Mouse (Mus musculus) MEL (cell line): ENCODE measurements at regions not wholly inside any gene's neighbourhood (a gene's known extent, or its start where the extent isn't known, plus 50 kb on each side); places are given as distances from the start of the nearest gene placed in this dataset.

ENCODE experiments used
- DNase-seq: peaks from one replicate; pipeline ENCODE4 v3.0.0; 2011; ENCODE audit warnings: low read depth, low spot score
- H3K27ac ChIP-seq: 2 replicates; pipeline ENCODE4 v1.5.1; 2012; ENCODE audit warnings: low read depth, mild to moderate bottlenecking, control low read depth, low read length, moderate library complexity; ENCODE audit not compliant: control insufficient read depth
- H3K27me3 ChIP-seq, 2 experiments: fragments of 150-350 bp in 1 of 2; sonication (generic) in 1 of 2; 2 replicates each; pipeline ENCODE4 v1.6.1; 2012; ENCODE audit warnings: low read length in 2 of 2, mild to moderate bottlenecking in 2 of 2, improper control_type of control experiment in 1 of 2, moderate library complexity in 1 of 2; ENCODE audit not compliant: insufficient read depth in 2 of 2, control insufficient read depth in 1 of 2
- H3K36me3 ChIP-seq, 2 experiments: 2 replicates each; pipeline ENCODE4 v1.6.1; 2012 to 2014; ENCODE audit warnings: low read length in 2 of 2, improper control_type of control experiment in 1 of 2, inconsistent platforms in 1 of 2, mild to moderate bottlenecking in 1 of 2; ENCODE audit not compliant: insufficient read depth in 2 of 2, control insufficient read depth in 1 of 2
- H3K4me1 ChIP-seq, 2 experiments: fragments of 150-350 bp in 1 of 2; sonication (generic) in 1 of 2; 2 replicates each; pipeline ENCODE4 v1.6.1; 2012; ENCODE audit warnings: low read length in 2 of 2, improper control_type of control experiment in 1 of 2, mild to moderate bottlenecking in 1 of 2; ENCODE audit not compliant: insufficient read depth in 2 of 2, control insufficient read depth in 1 of 2
- H3K4me3 ChIP-seq, 2 experiments: fragments of 150-350 bp in 1 of 2; sonication (generic) in 1 of 2; 2 replicates each; pipeline ENCODE4 v1.5.1; 2012; ENCODE audit warnings: low read depth in 2 of 2, low read length in 2 of 2, mild to moderate bottlenecking in 2 of 2, moderate library complexity in 2 of 2, control low read depth in 1 of 2, improper control_type of control experiment in 1 of 2; ENCODE audit not compliant: control insufficient read depth in 1 of 2, insufficient read depth in 1 of 2
- H3K79me2 ChIP-seq: 2 replicates; pipeline ENCODE4 v1.6.1; 2012; ENCODE audit warnings: mild to moderate bottlenecking, low read length, moderate library complexity; ENCODE audit not compliant: control insufficient read depth, poor library complexity, insufficient read depth
- H3K9ac ChIP-seq: 2 replicates; pipeline ENCODE4 v1.6.1; 2012; ENCODE audit warnings: low read depth, mild to moderate bottlenecking, control low read depth, low read length, moderate library complexity; ENCODE audit not compliant: control insufficient read depth, poor library complexity, severe bottlenecking
- H3K9me3 ChIP-seq: fragments of 150-350 bp; sonication (generic); replicated peaks from 2 replicates; pipeline ENCODE4 v1.6.1; 2012; ENCODE audit warnings: mild to moderate bottlenecking, low read length, improper control_type of control experiment, moderate library complexity; ENCODE audit not compliant: insufficient read depth
- BHLHE40 ChIP-seq: IDR thresholded peaks from 2 replicates; pipeline ENCODE4 v1.6.1; 2012; ENCODE audit warnings: low read depth, mild to moderate bottlenecking, inconsistent platforms, low read length, improper control_type of control experiment, borderline replicate concordance
- CHD1 ChIP-seq: IDR thresholded peaks from 2 replicates; pipeline ENCODE4 v1.6.1; 2012; ENCODE audit warnings: low read depth, mild to moderate bottlenecking, inconsistent platforms, low read length, improper control_type of control experiment
- CTCF ChIP-seq, 3 experiments: IDR thresholded peaks in 2 of 3; conservative IDR thresholded peaks in 1 of 3; 2 replicates each; pipeline ENCODE4 v1.5.1; 2011 to 2012; ENCODE audit warnings: low read length in 3 of 3, low read depth in 2 of 3, mild to moderate bottlenecking in 2 of 3, improper control_type of control experiment in 1 of 3, inconsistent platforms in 1 of 3, mixed read lengths in 1 of 3, moderate library complexity in 1 of 3; ENCODE audit not compliant: control insufficient read depth in 1 of 3, insufficient read depth in 1 of 3, poor library complexity in 1 of 3, severe bottlenecking in 1 of 3
- ELF1 ChIP-seq: IDR thresholded peaks from 2 replicates; pipeline ENCODE4 v1.6.1; 2014; ENCODE audit warnings: low read depth, mild to moderate bottlenecking, inconsistent platforms, low read length, improper control_type of control experiment, moderate library complexity
- EP300 ChIP-seq, 2 experiments: IDR thresholded peaks; 2 replicates each; pipeline ENCODE4 v1.6.1; 2011; ENCODE audit warnings: improper control_type of control experiment in 2 of 2, low read length in 2 of 2, low read depth in 1 of 2, mild to moderate bottlenecking in 1 of 2
- GABPA ChIP-seq: IDR thresholded peaks from 2 replicates; pipeline ENCODE4 v1.6.1; 2012; ENCODE audit warnings: low read depth, mild to moderate bottlenecking, inconsistent platforms, low read length, improper control_type of control experiment, moderate library complexity
- GATA1 ChIP-seq: IDR thresholded peaks from 2 replicates; pipeline ENCODE4 v1.6.1; 2011; ENCODE audit warnings: low read depth, low read length, improper control_type of control experiment
- HCFC1 ChIP-seq: IDR thresholded peaks from 2 replicates; pipeline ENCODE4 v1.6.1; 2012; ENCODE audit warnings: low read depth, mild to moderate bottlenecking, inconsistent platforms, low read length, improper control_type of control experiment, moderate library complexity
- JUND ChIP-seq: IDR thresholded peaks from 2 replicates; pipeline ENCODE4 v1.6.1; 2011; ENCODE audit warnings: low read depth, mild to moderate bottlenecking, improper control_type of control experiment, low read length
- MAZ ChIP-seq: IDR thresholded peaks from 2 replicates; pipeline ENCODE4 v1.6.1; 2012; ENCODE audit warnings: low read depth, mild to moderate bottlenecking, inconsistent platforms, low read length, improper control_type of control experiment
- MXI1 ChIP-seq: IDR thresholded peaks from 2 replicates; pipeline ENCODE4 v1.6.1; 2011; ENCODE audit warnings: mild to moderate bottlenecking, low read depth, low read length, improper control_type of control experiment
- NELFE ChIP-seq: IDR thresholded peaks from 2 replicates; pipeline ENCODE4 v1.6.1; 2011; ENCODE audit warnings: low read depth, low read length, improper control_type of control experiment
- POLR2A ChIP-seq, 2 experiments: IDR thresholded peaks; 2 replicates each; pipeline ENCODE4 v1.6.1; 2011 to 2012; ENCODE audit warnings: low read length in 2 of 2, mild to moderate bottlenecking in 2 of 2, control low read depth in 1 of 2, improper control_type of control experiment in 1 of 2, low read depth in 1 of 2, moderate library complexity in 1 of 2; ENCODE audit not compliant: control insufficient read depth in 1 of 2, insufficient read depth in 1 of 2, poor library complexity in 1 of 2
- RAD21 ChIP-seq: IDR thresholded peaks from 2 replicates; pipeline ENCODE4 v1.6.1; 2011; ENCODE audit warnings: mild to moderate bottlenecking, low read depth, low read length, improper control_type of control experiment
- SIN3A ChIP-seq: IDR thresholded peaks from 2 replicates; pipeline ENCODE4 v1.6.1; 2012; ENCODE audit warnings: low read length, improper control_type of control experiment, inconsistent platforms
- SMC3 ChIP-seq: IDR thresholded peaks from 2 replicates; pipeline ENCODE4 v1.6.1; 2011; ENCODE audit warnings: low read depth, low read length, improper control_type of control experiment
- UBTF ChIP-seq: IDR thresholded peaks from 2 replicates; pipeline ENCODE4 v1.6.1; 2012; ENCODE audit warnings: low read depth, mild to moderate bottlenecking, inconsistent platforms, low read length, improper control_type of control experiment, moderate library complexity, borderline replicate concordance; ENCODE audit not compliant: insufficient read depth
- USF1 ChIP-seq: IDR thresholded peaks from 2 replicates; pipeline ENCODE4 v1.6.1; 2014; ENCODE audit warnings: low read depth, mild to moderate bottlenecking, inconsistent platforms, low read length, improper control_type of control experiment, moderate library complexity
- ZKSCAN1 ChIP-seq: IDR thresholded peaks from 2 replicates; pipeline ENCODE4 v1.6.1; 2012; ENCODE audit warnings: low read depth, mild to moderate bottlenecking, inconsistent platforms, low read length, improper control_type of control experiment, moderate library complexity
- ZNF384 ChIP-seq: IDR thresholded peaks from 2 replicates; pipeline ENCODE4 v1.6.1; 2012; ENCODE audit warnings: low read depth, mild to moderate bottlenecking, inconsistent platforms, low read length, improper control_type of control experiment

DNA sequence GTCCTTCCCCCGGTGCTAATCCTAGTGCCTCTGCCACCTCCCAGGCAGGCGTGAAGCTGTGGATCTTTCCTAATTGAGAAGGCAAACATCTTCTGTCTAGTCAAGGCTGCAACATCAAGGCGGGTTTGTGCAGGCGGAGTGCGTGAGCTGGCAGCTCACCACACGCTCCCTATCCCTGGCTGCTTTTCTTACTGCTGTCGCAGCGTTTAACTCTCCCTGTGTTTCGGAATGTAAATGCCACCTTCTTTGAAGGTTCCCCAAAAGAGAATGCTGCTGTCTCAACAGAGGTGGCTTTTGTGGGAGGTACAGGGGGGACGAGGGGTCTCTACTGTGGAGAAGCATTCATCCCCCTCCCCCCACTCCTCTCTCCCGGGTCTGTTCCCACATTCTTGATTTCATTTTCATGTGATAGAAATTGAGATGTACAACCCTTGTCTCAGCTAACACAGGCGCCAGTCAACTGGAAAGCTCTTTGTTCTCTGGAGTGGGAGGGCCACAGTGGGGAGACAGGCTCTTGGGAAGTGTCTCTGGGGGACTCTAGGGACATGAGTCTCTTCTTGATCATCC, 243.3 kb upstream of the Csf3r start:
- Histone ChIP-seq H3K4me1 (no peaks in the 10 kb centered on the region), H3K27ac (no peak overlapping the region), H3K79me2 (no peaks in the 10 kb centered on the region), H3K4me3 (no peak overlapping the region), H3K9me3 (no peaks in the 10 kb centered on the region; the same call in 1 of the 2 replicates), H3K9ac (no peak overlapping the region), H3K36me3 (no peaks in the 10 kb centered on the region), H3K27me3 (no peaks in the 10 kb centered on the region)
- no peak for TF ChIP-seq BHLHE40
- TF ChIP-seq UBTF = no peak
- no peak for TF ChIP-seq USF1
- no peak for TF ChIP-seq JUND
- TF ChIP-seq POLR2A (IDR thresholded peaks at IDR 0.05; ENCODE audit: control insufficient read depth in 1 of 2, insufficient read depth in 1 of 2, low read depth in 1 of 2, low read length in 2 of 2, poor library complexity in 1 of 2) = no peak
- no peak for TF ChIP-seq RAD21
- TF ChIP-seq MXI1 = no peak
- TF ChIP-seq CTCF (IDR thresholded peaks at IDR 0.05 in 2 of 3, conservative IDR thresholded peaks at IDR 0.05 in 1 of 3; ENCODE audit: control insufficient read depth in 1 of 3, insufficient read depth in 1 of 3, low read depth in 2 of 3, low read length in 3 of 3, poor library complexity in 1 of 3, severe bottlenecking in 1 of 3) = no peak
- TF ChIP-seq ZKSCAN1 = no peak
- TF ChIP-seq GATA1 = no peak
- no peak for TF ChIP-seq NELFE
- no peak for TF ChIP-seq CHD1
- no peak for TF ChIP-seq SIN3A
- no peak for TF ChIP-seq ELF1
- TF ChIP-seq GABPA = no peak
- TF ChIP-seq ZNF384 = no peak
- no peak for TF ChIP-seq HCFC1
- no peak for TF ChIP-seq SMC3
- no peak for TF ChIP-seq MAZ
- no peak for TF ChIP-seq EP300 (IDR thresholded peaks at IDR 0.05; ENCODE audit: low read depth in 1 of 2, low read length in 2 of 2)
- DNase-seq = no peak

DNA sequence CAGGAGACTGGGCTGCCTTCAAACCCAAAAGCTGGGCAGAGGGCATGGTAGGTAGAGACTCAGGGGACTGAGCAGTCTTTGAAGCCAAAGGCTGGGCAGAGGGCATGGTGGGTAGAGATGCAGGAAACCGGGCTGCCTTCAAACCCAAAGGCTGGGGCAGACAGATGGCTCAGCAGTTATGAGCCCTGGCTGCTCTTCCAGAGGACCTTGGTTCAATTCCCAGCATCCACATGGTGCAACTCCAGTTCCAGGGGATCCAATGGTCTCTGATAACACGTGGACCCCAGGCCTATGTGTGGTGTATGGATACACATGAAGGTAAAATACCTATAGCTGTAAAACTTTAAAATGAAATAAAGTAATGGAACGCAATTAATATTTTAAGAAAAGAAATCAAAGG, 242.0 kb upstream of the Csf3r start:
- Histone ChIP-seq H3K27me3 (no peaks in the 10 kb centered on the region), H3K4me3 (no peak overlapping the region), H3K4me1 (no peaks in the 10 kb centered on the region), H3K79me2 (no peaks in the 10 kb centered on the region), H3K9ac (no peak overlapping the region), H3K36me3 (no peaks in the 10 kb centered on the region), H3K27ac (no peak overlapping the region)
- no peak for TF ChIP-seq EP300 (IDR thresholded peaks at IDR 0.05; ENCODE audit: low read depth in 1 of 2, low read length in 2 of 2)
- TF ChIP-seq, all 39 proteins: peak for 0
- no peak for DNase-seq
- no peaks in the 10 kb centered on the region; the same call in 1 of the 2 replicates for H3K9me3 ChIP-seq
